In genomic region chr7:98962547-98963311, GRCm38 (mm10) we compare ENCODE assay signal across 8 mouse cellular contexts.
DNase-seq lines count a peak whose midpoint lies in the region; ATAC-seq and TF ChIP-seq lines count a peak whose summit lies in the region.

No protein-coding gene starts in this region.

- H3K36me3 ChIP-seq in hindbrain, embryonic 15.5 days: no peaks in the 10 kb centered on the region
- H3K36me3 ChIP-seq in megakaryocyte, embryonic 14.5 days (replicated peaks; ENCODE audit: low read length): peaks cover 28% of the 10 kb centered on the region

- H3K4me1 ChIP-seq in hindbrain, embryonic 15.5 days (replicated peaks): peaks cover 13% of the 10 kb centered on the region
- H3K4me1 ChIP-seq in megakaryocyte, embryonic 14.5 days: peaks cover 62% of the 10 kb centered on the region

- no peaks in the 10 kb centered on the region for H3K9me3 ChIP-seq in hindbrain, embryonic 15.5 days
- no peaks in the 10 kb centered on the region for H3K9me3 ChIP-seq in megakaryocyte, embryonic 14.5 days

- H3K27me3 ChIP-seq in hindbrain, embryonic 15.5 days: no peaks in the 10 kb centered on the region
- no peaks in the 10 kb centered on the region for H3K27me3 ChIP-seq in megakaryocyte, embryonic 14.5 days (replicated peaks)

- H3K4me3 ChIP-seq in gastrocnemius, adult 2 months: no peak overlapping the region
- H3K4me3 ChIP-seq in hindbrain, embryonic 15.5 days: no peak overlapping the region
- H3K4me3 ChIP-seq in megakaryocyte, embryonic 14.5 days (replicated peaks): peak overlapping the region; percentile 67

- no peak overlapping the region for H3K4me2 ChIP-seq in hindbrain, embryonic 15.5 days

- H3K9ac ChIP-seq in hindbrain, embryonic 15.5 days: no peak overlapping the region

- ATAC-seq in activated CD4-positive, CD25-positive, alpha-beta regulatory T cell, adult 4 months: peak; percentile 77
- ATAC-seq in hindbrain, embryonic 15.5 days (ENCODE audit: low FRiP score, low read depth): peak; percentile 82; the same call in 1 of the 2 replicates

- WGBS in hindbrain, embryonic 15.5 days: 33% methylated on average over 13 of the region's 13 CpGs

- peak overlapping the region; percentile 38; the same call in 1 of the 2 replicates for H3K27ac ChIP-seq in gastrocnemius, adult 2 months
- no peak overlapping the region; the same call in 1 of the 2 replicates for H3K27ac ChIP-seq in hindbrain, embryonic 15.5 days (replicated peaks)

- TF ChIP-seq CTCF in gastrocnemius, adult 2 months (IDR thresholded peaks at IDR 0.05): peak; percentile 90

- intact Hi-C loops in gastrocnemius, adult 2 months (cut with DNase I): loop anchor here (2.0 kb wide), 1 partner anchor 116 kb away; no protein-coding TSS in a partner anchor

- DNase-seq in cerebellum, postnatal 25 days: peak; percentile 72 to 82
- peak; percentile 79 for DNase-seq in gastrocnemius, adult 2 months
- DNase-seq in left cerebral cortex, adult 18-20 months (ENCODE audit: low spot score in 2 of 2): peak; percentile 57 to 66
- peak; percentile 72 for DNase-seq in retina, postnatal 7 days (ENCODE audit: low read depth, low spot score)
- DNase-seq in urinary bladder, postnatal 25 days (ENCODE audit: low spot score): peak; percentile 66
